Mouse (Mus musculus): ENCODE measurements around the gene Map2.

Gene Map2

DNA sequence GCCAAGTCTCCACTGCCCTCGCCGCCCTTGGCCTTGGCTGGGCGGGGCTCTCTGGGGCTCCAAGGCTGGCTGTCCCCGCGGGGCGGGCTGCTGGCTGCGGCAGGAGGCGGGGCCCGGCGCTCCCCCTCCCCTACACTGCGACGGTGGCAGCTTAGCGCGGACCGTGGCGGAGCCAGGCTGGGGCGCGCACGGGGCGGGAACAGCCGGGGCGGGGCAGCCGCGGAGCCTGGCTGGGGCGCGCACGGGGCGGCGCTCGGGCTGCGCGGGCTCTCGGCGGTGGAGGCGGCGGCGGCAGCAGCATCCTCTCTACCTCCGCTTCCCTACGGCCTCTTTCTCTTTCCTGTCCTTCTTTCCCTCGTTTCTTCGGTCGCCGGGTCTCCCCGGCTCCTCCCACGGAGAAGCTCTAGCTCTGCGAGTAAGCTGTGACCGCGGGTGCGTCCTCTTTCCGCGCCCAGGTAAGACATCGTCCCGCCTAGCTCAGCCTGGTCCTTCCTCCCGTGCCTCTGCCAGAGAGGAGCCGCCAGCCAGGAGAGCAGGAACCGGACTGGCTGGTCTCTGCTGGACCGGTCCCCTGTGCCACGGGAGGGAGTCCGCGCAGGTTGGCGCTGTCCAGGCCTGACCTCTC lies at the start of gene Map2:
Map2 (plus strand) TSS at position 233 of the 625 bp plus-strand sequence.
- DNase-seq (ENCODE audit: low read depth, low spot score) = no peak

DNA sequence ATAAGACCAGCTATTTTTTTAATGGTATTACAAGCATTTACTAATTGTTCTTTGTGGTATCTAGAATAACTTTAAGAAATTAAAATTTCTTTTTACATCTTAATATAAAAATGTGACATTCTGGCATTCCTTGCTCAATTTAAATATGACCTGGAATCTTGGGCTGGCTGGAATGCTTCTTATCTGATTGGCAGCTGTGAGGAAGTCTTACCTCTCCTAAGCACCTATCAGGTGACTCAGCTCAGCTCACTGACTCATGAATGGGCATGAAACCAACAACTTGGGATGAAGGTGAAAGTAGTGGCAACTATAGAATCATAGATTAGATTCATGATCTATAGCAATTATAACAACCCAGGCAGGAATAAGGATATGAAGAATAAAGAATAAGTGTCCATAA lies 42.1 kb upstream of the Map2 start:
- DNase-seq (ENCODE audit: low read depth, low spot score) = no peak

DNA sequence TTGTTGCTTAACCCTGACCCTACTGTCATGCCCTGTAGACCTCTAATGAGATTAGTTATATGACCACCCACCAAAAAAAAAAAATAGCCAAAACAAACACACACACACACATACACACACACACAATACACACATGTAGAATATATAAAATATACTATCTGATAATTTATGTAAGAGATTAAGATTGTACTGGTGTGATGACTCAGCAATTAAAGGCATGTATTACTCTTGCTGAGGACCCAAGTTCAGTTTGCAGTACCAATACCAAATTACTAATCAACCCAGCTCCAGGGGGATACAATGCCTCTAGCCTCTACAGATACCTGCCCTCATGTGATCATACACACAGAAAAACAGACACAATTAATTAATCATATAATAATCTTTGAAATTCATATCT lies 39.7 kb upstream of the Map2 start:
- no peak for DNase-seq (ENCODE audit: low read depth, low spot score)

DNA sequence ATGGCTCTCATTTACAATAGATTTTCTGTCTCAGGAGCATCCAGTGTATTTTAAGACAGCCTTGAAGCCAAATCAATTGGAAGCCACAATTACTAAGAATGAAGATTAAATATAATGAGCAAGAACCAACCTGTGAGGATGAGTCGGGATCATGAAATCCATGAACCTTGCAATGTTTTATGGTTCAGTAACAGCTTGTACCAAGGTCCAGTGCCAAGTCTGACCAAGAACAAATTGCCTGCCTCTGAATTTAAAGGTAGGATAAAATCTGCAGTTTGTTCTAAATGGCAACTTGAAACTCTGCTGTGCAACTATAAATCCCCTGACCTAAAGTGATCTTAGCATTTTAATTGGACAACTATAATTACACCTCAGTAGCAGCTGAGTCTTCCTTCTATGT lies 34.4 kb upstream of the Map2 start:
- no peak for DNase-seq (ENCODE audit: low read depth, low spot score)

DNA sequence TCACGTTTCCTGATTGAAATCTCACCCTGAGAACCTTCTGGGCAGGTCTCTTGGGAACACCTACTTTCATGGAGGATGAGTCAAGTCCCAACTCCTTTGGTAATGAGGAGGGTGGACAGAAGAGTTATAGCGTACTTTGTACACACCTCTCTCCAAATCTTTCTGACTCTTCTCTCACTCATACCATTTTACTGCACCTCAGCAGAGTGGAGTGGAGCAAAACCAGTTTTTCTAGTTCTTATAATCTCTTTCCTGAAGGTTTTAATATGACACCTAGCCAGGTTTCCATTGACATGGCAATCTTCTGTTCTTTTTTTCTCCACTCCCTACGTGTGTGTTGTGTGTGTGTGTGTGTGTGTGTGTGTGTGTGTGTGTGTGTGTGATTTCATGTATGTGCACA lies 29.9 kb upstream of the Map2 start:
- no peak for DNase-seq (ENCODE audit: low read depth, low spot score)

DNA sequence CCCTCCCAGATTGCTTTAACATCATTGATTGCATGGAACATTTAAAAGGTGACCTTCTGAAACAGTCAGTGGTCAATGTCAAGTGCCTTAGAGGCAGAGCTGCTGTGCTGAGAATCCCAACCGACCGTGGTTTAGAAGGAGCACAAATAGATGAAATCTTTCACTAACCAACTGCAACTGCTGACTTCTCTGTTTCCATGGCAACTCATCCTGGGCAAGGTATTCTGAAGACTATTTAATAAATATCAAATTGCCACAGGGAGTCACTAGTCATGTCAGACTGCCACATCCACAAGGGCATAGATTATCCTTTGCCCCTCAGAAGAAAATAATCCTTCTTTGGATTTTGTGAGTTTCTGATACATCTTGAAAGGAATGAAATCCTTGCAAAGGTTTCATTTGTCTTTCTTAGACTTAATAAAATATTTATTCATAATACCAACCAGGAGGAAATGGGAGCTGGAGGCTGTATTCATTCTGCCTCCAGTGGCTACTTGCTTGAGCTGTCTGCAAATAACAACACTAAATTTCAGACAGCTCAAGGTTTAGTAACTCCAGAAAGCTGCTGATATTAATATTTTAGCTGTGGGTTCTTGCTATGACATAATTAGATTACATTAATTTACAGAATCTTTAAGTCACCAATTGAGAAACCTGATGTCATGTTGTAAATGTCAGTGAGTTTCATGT lies 26.1 kb upstream of the Map2 start:
- no peak for DNase-seq (ENCODE audit: low read depth, low spot score)

DNA sequence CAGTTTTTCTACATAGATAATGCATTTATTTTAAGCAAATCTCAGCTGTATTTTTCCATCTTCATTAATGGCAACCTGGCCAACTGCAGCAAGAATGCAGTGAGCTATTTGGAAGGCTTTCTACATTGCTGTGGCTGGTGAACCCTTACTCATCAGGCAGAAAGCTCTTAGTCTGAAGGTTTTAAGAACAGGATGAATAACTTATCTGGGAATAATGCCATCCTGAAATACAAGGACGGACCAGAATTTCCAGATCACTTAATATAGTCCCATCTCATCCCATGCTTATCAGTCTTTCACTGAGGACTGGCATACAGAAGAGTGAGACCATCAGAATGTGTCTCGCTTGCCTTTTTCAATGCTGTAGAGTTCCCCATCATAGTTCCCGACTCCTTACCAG lies 24.3 kb upstream of the Map2 start:
- no peak for DNase-seq (ENCODE audit: low read depth, low spot score)

DNA sequence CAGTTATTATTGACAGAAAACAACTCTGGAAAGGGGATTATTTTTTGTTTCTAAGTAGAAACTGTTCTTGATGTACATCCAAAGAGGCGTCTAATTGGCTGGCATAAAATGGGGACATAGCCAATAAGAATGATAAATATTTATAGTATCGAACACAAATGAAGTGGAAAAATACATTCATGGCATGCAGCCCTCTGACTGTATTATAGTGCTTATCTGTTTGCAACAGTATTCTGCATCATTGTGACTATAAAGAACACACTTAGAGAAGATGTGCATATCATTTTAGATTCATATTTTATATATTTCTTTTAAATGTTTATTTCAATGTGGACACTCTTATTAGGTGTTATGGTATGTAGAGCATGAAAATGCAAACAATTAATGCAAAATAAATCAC lies 17.9 kb upstream of the Map2 start:
- DNase-seq (ENCODE audit: low read depth, low spot score) = no peak

DNA sequence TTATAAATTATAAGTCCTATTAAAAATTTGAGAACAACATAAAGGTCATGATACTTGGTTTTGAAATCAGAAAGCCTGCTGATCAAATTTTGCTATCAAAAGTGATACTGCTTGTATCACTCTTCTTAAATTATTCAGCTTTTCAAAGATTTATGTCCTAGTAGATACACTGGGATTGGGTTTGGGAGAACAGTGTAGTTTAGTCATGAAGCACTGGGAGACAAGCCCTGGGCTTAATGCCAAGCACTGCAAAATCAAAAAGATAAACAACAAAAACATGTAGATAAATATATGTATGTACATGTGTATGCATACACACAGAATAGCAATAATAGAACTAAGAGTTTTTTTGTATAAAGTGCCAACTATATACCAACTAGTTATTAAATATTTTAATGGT lies 17.5 kb upstream of the Map2 start:
- no peak for DNase-seq (ENCODE audit: low read depth, low spot score)

DNA sequence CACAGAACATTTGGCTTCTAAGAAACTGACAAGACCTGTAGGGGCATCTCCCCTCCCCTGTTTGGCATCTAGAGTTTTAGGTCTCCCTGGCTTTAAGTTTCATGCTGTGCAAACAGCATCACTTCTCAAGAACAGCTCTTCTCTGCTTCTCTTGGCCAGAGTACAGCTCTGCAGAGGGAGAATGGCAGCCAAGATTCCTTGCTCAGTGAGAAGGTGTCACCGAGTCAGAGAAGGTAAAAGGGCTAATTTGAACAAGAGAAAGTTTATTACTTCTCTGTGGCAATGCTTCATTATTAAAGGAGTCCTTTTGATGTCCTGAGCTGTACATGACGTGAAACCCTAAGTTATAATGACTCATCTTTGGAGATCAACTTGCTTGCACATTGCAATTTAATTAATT lies 10.4 kb upstream of the Map2 start:
- no peak for DNase-seq (ENCODE audit: low read depth, low spot score)

DNA sequence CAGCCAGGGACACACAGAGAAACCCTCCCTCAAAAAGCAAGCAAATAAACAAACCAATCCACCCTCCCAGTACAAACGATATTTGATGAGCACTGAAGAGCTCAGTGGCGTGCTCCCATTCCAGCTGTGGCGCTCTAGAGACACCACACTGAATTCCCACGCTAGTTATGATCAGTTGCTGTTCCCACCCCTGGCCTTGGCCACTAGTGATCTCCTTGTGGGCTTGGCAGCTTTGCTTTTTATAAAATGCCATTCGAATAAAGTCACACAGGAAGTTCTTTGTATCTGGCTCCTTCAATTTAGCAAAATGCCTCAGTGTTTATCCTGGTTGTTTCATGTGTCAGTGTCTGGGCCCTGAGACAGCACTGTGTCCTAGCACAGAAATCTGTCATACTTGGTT lies 6.4 kb upstream of the Map2 start:
- no peak for DNase-seq (ENCODE audit: low read depth, low spot score)

DNA sequence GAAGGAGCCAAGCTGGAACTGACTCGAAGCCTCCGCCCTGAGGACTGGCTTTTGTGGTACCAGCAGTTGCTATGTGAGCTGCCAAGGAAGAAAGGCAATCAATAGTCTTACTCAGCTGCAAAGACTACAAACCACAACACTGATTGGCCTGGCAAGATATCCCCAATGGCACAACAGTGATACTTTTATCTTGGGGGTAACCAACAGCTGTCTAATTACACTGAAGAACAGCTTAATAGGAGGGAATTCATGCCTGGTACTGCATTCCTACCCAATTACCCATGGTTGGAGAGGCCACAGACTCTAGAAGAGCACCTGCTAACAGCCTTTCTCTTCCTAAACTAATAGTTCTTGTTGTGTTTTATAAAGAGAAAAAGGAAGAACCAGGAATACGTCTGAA lies 2.9 kb upstream of the Map2 start:
- DNase-seq (ENCODE audit: low read depth, low spot score) = no peak

DNA sequence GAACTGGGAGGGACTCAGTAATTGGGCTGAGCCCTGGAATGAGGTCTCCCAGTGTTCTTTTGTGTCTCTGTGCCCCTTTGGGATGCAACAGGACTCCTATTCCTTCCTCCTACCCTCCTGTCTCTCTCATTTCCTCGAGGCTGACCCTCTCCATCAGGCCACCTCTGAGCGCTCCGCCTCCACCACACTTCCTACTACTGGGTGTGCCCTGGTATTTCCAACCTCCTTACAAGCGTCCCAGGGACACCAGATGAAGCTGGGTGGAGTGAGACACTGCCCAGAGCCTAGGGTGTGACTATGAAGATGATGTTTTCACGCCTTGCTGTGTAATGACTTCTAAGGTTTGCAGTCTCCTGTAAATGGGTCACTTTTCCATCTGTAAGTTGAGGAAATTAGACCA lies 1.4 kb upstream of the Map2 start:
- DNase-seq (ENCODE audit: low read depth, low spot score) = no peak

DNA sequence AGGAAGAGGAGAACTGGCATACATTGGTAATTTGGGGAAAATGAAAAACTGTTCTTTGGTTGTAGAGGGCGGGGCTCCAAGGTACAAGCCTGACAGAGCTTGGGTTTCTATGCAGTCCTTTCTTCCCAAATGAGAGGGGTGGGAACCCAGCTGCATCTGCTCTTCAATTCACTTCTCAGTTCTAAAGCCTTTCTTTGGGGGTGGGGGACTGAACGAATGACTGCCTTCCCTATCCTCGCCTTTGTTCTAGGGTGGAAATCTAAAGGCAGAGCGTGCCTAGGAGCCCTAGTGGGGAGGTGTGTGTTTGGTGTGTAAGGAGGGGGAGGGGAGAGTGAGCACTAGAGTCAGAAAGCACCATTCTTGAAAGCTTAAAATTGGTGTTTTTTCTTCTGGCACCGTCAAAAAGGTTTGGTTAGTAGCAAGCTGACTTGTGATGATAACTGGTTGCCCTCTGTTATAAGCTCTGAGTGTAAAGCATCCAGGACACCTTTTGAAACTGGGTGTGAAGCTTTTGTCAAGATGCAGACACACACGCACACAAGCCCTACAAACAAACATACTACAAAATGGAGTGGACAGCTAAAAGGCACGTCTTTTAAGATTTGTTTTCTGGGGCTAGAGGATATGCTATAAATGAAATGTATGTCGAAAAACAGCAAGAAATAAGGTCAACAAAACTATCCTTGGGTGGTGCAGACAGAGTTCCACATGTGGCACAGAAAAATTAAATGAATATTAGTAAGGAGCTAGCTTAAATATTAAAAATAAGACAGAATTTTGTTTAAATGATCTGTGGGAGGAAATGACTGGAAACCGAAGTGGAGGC lies 1.2 kb downstream of the Map2 start:
- DNase-seq (ENCODE audit: low read depth, low spot score) = no peak

DNA sequence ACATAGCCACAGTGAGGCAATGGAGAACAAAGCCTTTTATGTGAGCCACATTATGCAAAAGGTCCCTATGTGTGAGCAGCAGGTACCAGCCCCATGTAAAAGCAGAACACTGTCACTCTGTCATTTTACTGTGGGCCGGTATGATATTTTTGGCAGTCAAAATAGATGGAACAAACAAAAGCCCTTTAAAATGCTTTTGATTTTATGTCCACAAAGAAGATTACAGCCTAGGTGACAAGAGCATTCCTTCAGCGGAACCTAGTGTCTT lies 1.7 kb downstream of the Map2 start:
- DNase-seq (ENCODE audit: low read depth, low spot score) = no peak

DNA sequence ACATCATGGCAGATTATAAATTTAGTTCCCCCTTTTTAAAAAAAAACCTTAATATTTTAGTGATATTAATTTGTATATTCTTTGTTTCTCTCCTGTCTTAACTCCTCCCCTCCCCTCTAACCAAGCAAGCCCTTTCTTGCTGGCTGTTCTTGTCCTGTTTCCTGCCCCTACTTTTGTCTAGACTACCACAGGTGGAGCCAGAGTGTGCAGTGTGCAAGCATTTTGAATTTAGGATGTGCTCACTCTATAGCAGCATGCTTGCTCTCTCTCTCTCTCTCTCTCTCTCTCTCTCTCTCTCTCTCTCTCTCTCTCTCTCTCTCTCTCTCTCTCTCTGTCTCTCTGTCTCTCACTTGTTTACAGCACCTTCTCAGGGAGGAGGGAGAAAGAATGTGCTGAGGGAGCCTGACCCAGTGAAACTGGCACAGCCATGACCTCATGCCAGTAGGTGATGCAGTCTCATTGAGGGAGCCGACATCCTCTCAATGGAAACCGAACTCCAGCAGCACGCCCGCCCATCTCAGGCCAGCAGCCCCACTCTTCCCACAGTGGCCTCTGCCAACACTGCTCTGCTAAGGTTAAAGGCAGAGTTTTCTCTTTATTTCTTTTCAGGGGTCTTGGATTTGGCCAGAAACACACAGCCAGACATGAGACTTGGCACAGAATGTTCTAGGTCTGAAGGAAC lies 2.6 kb downstream of the Map2 start:
- no peak for DNase-seq (ENCODE audit: low read depth, low spot score)

DNA sequence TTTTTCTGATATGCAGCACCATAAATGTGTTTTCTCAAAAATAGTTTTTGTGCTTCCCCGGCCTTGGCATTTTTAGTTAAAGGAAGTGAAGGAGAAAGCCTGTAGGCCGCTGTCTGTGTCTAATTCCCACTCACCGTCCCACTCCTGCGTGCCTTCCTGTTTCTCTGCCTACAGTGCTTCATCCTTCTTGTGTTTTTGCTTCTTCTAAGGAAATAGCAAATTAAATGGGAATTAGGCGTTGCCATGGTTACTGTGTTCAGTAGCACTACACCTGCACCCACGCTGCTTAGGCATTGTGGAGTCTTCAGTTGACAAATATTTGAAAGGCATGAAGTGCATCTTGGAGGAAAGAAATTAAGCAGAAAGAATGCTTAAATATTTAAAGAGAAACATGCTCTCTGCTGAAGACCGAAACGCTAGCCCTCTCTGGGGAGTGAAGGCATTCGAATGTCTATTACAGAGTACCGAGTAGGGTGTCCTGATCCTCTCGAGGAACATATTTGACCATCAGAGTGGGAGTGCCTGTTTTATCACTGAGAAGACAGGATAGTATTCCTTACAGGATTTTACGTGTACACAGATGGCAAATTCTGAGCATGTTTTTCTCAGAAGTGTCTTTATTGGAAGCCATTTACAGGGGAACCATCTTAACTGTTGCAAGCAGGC lies 12.1 kb downstream of the Map2 start:
- no peak for DNase-seq (ENCODE audit: low read depth, low spot score)

DNA sequence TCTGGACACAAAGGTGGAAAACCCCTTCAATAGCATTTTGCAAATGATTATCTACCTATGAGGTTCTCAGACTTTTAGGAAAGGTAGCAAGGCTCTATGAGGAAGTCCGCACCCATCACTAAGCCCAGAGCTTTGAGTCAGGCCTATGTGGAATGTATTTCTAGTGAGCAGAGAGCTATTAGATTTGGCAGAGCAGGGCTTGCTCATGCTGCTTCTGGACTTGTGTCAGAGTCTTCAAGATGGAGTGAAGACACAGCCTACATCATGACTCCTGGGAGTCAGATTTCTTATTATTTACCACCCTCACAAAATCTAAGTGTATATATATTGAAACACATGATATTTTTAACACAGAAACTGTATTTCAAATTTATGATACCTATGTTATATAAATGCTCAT lies 17.3 kb downstream of the Map2 start:
- no peak for DNase-seq (ENCODE audit: low read depth, low spot score)

DNA sequence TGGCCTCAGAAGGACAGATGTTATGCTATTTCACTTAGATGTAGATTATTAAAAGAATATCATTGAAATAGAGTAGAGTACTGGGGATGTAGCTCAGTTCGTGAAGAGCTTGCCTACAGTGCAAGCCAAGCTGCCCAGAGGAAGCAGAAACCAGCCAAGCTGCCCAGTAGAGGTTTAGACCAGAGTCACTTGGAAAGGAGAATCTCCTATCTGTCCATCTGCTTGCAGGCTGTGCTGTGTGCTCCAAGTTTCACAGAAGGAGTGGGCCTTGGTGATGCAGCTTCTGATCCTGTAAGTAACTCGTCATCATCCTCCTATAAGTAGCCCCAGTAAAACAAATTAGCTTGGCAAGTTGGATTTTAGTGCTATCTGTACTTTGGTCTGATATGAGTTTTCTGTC lies 17.8 kb downstream of the Map2 start:
- DNase-seq (ENCODE audit: low read depth, low spot score) = no peak

DNA sequence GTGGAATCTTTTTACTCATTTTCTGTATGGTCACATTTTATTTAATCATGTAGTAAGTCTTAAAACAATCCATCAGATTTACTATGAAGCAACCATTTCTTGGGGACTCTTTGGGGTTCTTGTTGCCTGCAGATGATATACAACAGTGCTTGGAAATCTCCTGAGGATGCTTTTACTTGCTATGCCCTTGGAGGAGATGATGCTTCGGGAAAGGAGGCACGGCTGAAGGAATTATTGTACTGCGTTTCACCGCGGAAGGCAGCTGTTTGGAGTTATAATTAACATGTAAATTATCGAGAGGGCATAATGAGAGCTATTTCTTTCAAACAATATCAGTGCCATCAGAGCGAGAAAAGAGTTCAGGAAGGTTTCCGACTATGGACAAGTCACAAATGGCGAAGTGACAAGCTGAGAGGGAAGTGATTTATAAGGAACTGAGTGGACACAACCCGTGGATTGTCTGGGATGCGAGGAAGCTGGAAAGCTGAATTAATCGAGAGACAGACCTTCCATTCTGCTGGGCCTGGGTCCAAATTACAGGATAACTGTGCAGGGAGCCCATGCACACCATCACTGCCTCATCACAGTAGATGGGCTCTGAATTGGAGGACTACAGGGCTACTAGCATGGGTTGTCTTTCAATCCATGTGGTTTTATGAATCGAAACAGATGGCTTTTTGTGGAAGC lies 20.1 kb downstream of the Map2 start:
- no peak for DNase-seq (ENCODE audit: low read depth, low spot score)

DNA sequence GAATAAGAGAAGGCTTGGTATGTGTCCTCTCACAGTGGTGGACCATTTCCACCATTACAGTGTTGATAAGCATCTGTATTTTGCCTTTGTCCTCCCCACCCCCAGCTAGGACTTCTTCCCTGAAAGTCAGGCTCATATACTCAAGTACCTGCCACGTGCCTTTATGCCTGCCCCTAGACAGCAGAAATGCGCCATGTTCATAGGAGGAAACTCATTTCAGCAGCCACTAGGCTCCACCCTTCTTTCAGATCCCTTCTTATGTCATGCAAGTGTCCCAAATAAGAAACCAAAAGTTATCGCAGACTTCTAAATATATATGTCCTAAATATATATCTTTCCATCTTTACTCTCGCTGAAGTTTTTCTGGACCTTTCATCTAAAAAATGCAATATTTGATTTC lies 21.2 kb downstream of the Map2 start:
- DNase-seq (ENCODE audit: low read depth, low spot score) = no peak

DNA sequence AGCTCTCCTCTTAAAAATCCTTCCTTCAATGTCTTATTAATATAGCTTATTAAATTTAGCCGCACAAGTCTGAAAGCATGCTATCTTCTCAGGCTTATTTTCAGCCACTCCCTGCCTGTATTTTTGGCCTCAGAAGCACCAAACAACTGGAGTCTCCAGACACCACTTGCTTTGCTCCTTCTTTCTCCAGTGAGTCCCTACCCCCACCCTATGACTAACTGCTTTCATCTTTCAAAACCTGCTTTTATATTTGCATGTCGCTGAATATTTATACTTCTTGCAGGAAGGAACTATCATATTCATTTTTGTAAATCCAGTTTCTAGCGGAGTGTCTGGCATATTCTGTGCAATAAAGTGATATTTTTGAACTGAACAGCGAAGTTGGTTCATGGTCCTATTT lies 21.6 kb downstream of the Map2 start:
- no peak for DNase-seq (ENCODE audit: low read depth, low spot score)

All from c-Kit-negative CD71-positive TER-119-positive erythroid progenitor cells, embryonic 14.5 days (primary cell).